Mouse (Mus musculus) ovary, postnatal 10 days (tissue): ENCODE measurements around the gene Abca15.
"Not testable (repeated sequence)": the region's sequence is repeated elsewhere in the genome, so short reads cannot be mapped to it uniquely, and the experiment has no call there.

Source experiments
- DNase-seq: peaks from one replicate; pipeline ENCODE4 v3.0.0; 2022; ENCODE audit warnings: low spot score

Abca15 gene

GRCm38 (mm10) chr7:120328087-120328793, at the start of gene Abca15:
Abca15 (plus strand) TSS chr7:120328670.
- no peak for DNase-seq

- DNase-seq, result no peak
Measured at GRCm38 (mm10) chr7:120285286-120285685, 43.2 kb upstream of the Abca15 start.

GRCm38 (mm10) chr7:120316086-120316485, 12.4 kb upstream of the Abca15 start:
- no peak for DNase-seq

GRCm38 (mm10) chr7:120322963-120323362, 5.5 kb upstream of the Abca15 start:
- no peak for DNase-seq

- DNase-seq, result not testable (repeated sequence)
Measured at GRCm38 (mm10) chr7:120325911-120326310, 2.6 kb upstream of the Abca15 start.

- no peak for DNase-seq
Measured at GRCm38 (mm10) chr7:120327220-120328073, 1.0 kb upstream of the Abca15 start.

GRCm38 (mm10) chr7:120361159-120361558, 32.7 kb downstream of the Abca15 start:
- DNase-seq, result no peak

- no peak for DNase-seq
Measured at GRCm38 (mm10) chr7:120409447-120409846, 81.0 kb downstream of the Abca15 start, which contains the start of gene Abca16. Abca16 (plus strand) TSS chr7:120409647.

GRCm38 (mm10) chr7:120412391-120412790, 83.9 kb downstream of the Abca15 start:
- no peak for DNase-seq

- no peak for DNase-seq
Measured at GRCm38 (mm10) chr7:120426625-120427024, 98.2 kb downstream of the Abca15 start.

- DNase-seq, result no peak
Measured at GRCm38 (mm10) chr7:120431464-120431863, 103.0 kb downstream of the Abca15 start.
